Mouse (Mus musculus) left cerebral cortex, adult 18-20 months (tissue): Measurements from ENCODE around the gene Tmem240. TPM values are rescaled to one million over a fixed set of nuclear protein-coding genes. Genes with fewer than 3 reads are reported as not detected.
A peak's percentile ranks its signal among the peaks of the same experiment; 100 is the strongest.
"Not testable (repeated sequence)": the region's sequence is repeated elsewhere in the genome, so short reads cannot be mapped to it uniquely, and the experiment has no call there.

ENCODE experiments used
- DNase-seq, 2 experiments: peaks; one replicate each; pipeline ENCODE4 v3.0.0; 2021 to 2022; ENCODE audit warnings: low spot score in 2 of 2, mixed read lengths in 1 of 2
- total RNA-seq, 2 experiments: library from RNA; stranded (reverse); gene quantifications; 2 replicates each; pipeline ENCODE4 v1.2.3; 2021

The Tmem240 gene
- total RNA-seq, 2 experiments from 2014 or later, result 51.1 to 53.0 TPM

- DNase-seq, result peak; percentile 93 to 94
Observed at GRCm38 (mm10) chr4:155769880-155770512, 35.4 kb downstream of the Tmem240 start.

DNA sequence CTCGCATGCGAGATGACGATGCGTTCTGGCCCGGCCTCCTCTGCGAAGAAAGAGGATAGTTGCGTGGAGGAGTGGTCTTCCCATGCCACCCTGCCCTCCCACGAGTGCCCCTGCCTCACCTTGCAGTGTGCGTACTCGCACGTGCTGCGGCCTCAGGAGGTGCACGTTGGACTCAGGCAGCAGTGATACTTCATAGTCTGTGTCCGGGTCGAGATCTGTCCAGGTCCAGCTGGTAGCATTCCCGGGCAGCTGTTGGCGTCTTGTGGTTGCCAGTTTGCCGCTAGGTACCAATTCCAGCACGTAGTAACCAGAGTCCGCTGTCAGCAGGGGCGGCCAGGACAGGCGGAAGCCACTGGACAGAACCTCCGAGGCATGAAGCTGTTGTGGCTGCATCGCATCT, 36.0 kb downstream of the Tmem240 start:
- peak in 1 of 2 experiments; percentile 22 for DNase-seq

DNA sequence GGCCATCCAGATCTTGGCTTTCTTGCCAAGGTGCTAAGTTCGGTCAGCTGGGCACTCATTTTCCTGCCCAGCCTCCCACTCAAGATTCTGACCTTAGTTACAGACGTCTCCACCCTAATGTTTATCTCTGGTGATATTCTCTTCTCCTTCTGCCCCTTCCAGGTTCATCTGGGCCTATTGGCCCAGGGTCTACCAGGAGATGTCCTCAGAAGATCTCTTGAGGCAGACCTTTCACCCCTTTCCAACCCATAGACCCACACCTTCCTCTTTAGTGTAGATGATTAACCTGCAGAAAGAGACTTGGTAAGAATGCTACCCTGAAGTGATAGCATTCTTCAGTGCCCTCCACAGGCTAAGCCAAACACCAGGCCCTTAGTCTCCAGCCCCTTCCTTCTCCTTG, 37.1 kb downstream of the Tmem240 start:
- no peak for DNase-seq

GRCm38 (mm10) chr4:155772786-155773185, 38.2 kb downstream of the Tmem240 start:
- no peak for DNase-seq

- no peak for DNase-seq
Observed at GRCm38 (mm10) chr4:155773335-155774078, 38.9 kb downstream of the Tmem240 start.

DNA sequence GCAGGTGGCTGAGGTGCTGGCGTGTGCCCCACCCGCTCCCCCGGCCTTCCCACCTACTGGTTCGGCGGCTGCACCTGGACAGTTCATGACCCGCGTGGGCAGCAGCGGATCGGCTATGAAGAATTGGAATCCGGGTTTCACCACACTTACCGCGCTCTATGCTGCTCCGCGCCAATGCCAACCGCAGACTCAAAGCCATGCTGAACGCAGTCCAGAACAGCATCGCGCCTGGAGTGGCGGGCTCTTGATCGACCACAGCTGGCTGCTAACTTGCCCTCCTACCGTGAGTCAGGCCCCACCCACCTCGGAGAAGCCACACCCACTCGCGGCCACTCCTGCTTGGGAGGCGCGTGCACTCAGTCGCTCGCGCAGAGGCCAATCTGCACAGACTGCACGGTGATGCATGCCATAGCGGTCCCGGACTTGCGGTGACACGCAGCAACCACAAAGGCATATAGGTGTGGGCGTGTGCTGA, 39.7 kb downstream of the Tmem240 start, which contains the start of gene Vwa1:
Gene Vwa1 (minus strand): TSS at position 419 of the 475 bp plus-strand sequence.
- peak; percentile 87 to 90 for DNase-seq

DNA sequence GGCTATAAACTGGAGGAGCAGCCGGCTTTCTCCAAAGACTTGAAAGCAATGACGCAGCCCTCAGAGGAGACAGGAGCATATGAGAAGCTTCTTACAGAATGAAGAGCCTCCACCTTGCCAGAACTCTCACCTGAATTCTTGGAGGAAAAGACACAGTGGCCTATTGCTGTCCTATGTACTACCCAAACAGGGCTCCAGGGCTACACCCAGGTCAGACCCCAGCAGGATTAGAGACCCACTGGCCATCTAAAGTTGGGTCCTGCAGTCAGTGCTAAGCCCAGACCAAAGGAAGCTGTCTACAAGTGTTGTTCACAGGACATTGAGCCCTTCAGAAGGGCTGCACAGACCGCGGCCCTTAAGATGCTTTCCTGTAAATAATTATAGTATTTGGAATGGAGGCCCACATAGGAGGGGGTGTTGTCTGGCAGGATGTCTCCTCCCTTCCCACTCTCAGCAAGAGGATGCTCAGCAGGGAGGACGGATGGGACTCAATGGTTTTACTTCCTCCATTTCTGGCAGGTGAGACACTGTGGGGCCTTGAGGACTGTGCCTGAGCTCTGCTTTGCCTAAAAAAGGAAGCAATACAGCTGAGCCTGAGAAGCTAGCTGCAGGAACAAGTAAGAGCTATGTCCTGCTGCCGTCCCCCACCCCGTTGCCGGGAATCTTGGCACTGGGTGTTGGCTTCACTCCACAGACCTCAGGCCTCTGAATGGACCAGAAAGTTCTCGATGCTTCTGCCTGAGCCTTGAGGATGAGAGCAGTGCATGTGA, 40.6 kb downstream of the Tmem240 start:
- DNase-seq, result no peak

- no peak for DNase-seq
Observed at GRCm38 (mm10) chr4:155775855-155776254, 41.3 kb downstream of the Tmem240 start.

DNA sequence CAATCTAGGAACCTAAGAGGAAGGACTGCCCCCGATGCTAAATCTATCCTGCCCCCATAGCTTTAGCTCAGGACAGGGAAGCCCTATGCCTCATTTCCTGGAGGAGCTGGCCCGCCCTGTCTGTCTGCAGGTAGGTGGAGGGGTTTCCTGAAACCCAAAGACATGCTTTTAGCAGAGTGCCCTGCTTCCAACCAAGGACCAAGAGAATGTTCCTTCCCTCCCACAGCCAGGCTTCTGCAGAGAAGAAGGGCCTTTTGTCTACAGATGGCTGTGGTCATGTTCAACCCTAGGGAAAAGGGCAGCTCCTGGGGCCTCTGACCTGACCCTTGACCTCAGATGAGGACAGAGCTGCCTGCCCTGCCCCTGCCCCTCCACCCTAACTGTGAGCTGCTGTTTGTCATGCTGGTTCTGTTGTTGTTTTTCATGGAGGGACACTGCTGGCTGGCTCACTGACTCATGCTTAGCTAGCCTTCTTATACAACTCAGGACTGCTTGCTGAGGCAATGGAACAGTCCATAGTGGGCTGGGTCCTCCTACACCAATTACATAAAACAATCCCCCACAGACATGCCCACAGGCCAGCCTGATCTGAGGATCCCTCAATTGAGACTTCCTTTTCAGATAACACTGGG, 42.2 kb downstream of the Tmem240 start:
- peak in 1 of 2 experiments; percentile 49 for DNase-seq

- no peak for DNase-seq
Observed at GRCm38 (mm10) chr4:155777816-155778215, 43.2 kb downstream of the Tmem240 start.

DNA sequence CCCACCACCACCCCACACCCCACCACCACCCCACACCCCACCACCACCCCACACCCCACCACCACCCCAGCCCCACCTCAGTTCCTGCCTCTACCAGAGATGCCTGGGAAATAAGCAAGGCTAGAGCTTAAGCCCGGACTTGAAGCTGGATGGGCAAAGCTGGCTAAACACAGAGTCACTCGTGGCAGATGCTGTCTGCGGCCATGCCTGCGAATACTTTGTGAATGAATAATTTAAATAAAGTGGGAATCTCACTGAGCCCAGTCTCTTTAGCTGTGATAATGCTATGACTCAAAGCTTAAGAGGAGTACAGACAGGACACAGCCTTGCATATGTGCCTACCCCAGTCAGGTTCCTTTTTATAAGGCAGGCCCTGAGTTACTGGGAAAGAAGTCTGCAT, 44.9 kb downstream of the Tmem240 start:
- no peak for DNase-seq

DNA sequence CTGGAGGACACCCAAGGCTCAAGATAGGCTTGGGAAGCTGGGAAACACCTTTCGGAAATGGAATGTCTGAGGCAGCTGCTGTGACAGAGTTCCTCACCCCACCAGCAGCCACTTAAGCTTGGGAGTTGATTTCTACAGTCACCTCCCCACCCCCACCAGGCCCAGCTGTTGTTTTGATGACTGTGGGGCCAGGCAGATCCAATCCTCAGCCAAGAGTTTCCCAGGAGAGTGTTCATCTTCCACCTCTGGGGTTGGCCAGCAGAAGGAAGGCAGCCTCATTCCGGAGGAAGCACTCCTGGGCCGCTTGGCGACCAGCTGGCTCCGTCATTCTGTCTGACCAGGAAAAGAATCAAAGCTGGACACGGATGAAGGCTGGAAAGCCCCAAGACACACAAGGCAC, 46.3 kb downstream of the Tmem240 start:
- DNase-seq, result no peak

DNA sequence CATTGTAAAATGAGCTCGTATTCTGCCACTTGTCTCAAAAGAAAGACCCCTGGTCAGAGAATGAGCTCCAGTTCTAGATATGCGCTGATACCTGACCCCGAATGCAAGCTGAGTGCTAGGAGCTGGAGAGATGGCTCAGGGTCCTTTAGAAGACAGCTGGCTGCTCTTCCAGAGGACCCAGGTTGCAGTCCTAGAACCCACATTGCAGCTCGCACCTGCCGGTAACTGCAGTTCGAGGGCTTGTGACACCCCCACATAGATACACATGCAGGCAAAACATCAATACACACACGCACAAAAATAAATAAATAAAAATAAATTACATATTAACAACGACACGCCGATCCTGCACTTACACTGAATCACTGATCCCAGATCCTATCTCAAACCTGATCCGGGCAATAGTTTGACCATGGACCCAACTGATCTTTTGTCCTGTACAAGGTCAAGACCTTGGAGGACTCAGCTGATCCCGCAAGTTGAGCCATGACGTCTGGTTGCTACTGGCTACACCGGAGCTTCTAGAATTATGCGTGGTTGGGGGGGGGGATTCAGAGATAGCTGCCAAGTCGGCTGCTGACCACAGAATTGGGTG, 49.0 kb downstream of the Tmem240 start:
- DNase-seq, result no peak

- peak; percentile 78 to 82 for DNase-seq
Observed at GRCm38 (mm10) chr4:155784081-155784701, 49.6 kb downstream of the Tmem240 start.

GRCm38 (mm10) chr4:155785246-155785645, 50.6 kb downstream of the Tmem240 start:
- no peak for DNase-seq

- no peak for DNase-seq
Observed at GRCm38 (mm10) chr4:155785819-155786218, 51.2 kb downstream of the Tmem240 start, which contains the start of gene Tmem88b. TSS of gene Tmem88b (minus strand) at chr4:155785874.

GRCm38 (mm10) chr4:155788300-155788699, 53.7 kb downstream of the Tmem240 start:
- no peak for DNase-seq

- not testable (repeated sequence) for DNase-seq
Observed at GRCm38 (mm10) chr4:155788833-155789232, 54.2 kb downstream of the Tmem240 start.

DNA sequence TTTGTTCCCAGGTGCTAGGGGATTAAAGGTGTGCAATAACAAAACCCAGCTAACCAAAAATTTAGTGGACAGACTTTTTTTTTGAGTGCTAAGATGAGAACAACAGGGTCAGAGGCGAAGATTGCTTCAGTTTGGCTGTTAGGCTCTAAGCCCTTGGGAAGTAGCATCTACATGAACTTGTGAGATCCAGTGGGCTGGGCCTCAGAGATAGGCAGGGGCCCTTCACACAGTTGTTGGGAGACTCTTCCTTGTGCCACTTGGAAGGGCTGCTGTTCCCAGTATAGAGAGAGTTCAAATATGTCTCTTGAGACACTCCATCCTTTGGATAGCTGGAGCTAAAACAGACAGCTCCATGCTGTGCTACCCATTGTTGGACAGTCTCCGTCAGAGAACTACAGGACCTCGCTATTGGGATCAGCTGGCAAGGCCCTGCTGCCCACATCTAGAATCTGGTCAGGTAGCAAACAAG, 55.5 kb downstream of the Tmem240 start, which contains the start of gene Ankrd65:
Gene Ankrd65 (plus strand): TSS at position 419 of the 469 bp plus-strand sequence.
- no peak for DNase-seq
